Mouse (Mus musculus): ENCODE results near the gene Ube2h. TPM values are rescaled to one million over a fixed set of nuclear protein-coding genes. Genes with fewer than 3 reads are reported as not detected.

Gene Ube2h
- polyA plus RNA-seq, 1 experiment, result 33.5 TPM

GRCm38 (mm10) chr6:30346737-30347136 is 42.4 kb upstream of the Ube2h start:
- Histone ChIP-seq H3K27me3 (ENCODE audit: control insufficient read depth, insufficient read depth, insufficient read length) (no peaks in the 10 kb centered on the region), H3K4me2 (ENCODE audit: low read depth) (no peak overlapping the region), H3K4me3 (no peak overlapping the region), H3K36me3 (ENCODE audit: control insufficient read depth, insufficient read depth) (no peaks in the 10 kb centered on the region), H3ac (ENCODE audit: control insufficient read depth, insufficient read length) (no peak overlapping the region), H3K79me2 (ENCODE audit: control insufficient read depth, insufficient read depth) (no peaks in the 10 kb centered on the region)
- TF ChIP-seq TCF3 (IDR thresholded peaks at IDR 0.05; ENCODE audit: insufficient read length, low read depth) (no peak), MYOG (IDR thresholded peaks at IDR 0.05; ENCODE audit: control insufficient read depth in 1 of 3, insufficient read depth in 1 of 3, insufficient read length in 2 of 3, low read depth in 2 of 3) (no peak)

- Histone ChIP-seq H3K4me2 (ENCODE audit: low read depth) (no peak overlapping the region), H3K79me2 (ENCODE audit: control insufficient read depth, insufficient read depth) (no peaks in the 10 kb centered on the region), H3K4me3 (no peak overlapping the region), H3ac (ENCODE audit: control insufficient read depth, insufficient read length) (no peak overlapping the region), H3K36me3 (ENCODE audit: control insufficient read depth, insufficient read depth) (no peaks in the 10 kb centered on the region), H3K27me3 (ENCODE audit: control insufficient read depth, insufficient read depth, insufficient read length) (no peaks in the 10 kb centered on the region)
- TF ChIP-seq MYOD1 (IDR thresholded peaks at IDR 0.05; ENCODE audit: control insufficient read depth in 1 of 3, insufficient read length in 2 of 3, low read depth in 2 of 3) (no peak), E2F4 (IDR thresholded peaks at IDR 0.05; ENCODE audit: insufficient read depth) (no peak), USF1 (IDR thresholded peaks at IDR 0.05; ENCODE audit: low read depth) (no peak), SRF (IDR thresholded peaks at IDR 0.05; ENCODE audit: control insufficient read depth, insufficient read length, low read depth) (no peak), MYOG (IDR thresholded peaks at IDR 0.05; ENCODE audit: control insufficient read depth in 1 of 3, insufficient read depth in 1 of 3, insufficient read length in 2 of 3, low read depth in 2 of 3) (no peak), MAX (IDR thresholded peaks at IDR 0.05; ENCODE audit: low read depth) (no peak), POLR2A (IDR thresholded peaks at IDR 0.05; ENCODE audit: insufficient read length, low read depth) (no peak), TCF12 (IDR thresholded peaks at IDR 0.05; ENCODE audit: insufficient read depth, poor library complexity, severe bottlenecking) (no peak), CEBPB (IDR thresholded peaks at IDR 0.05; ENCODE audit: insufficient read depth, poor library complexity, severe bottlenecking) (no peak), REST (IDR thresholded peaks at IDR 0.05; ENCODE audit: insufficient read depth, insufficient read length) (no peak), TCF3 (IDR thresholded peaks at IDR 0.05; ENCODE audit: insufficient read length, low read depth) (no peak), POLR2AphosphoS2 (IDR thresholded peaks at IDR 0.05; ENCODE audit: insufficient read length, low read depth) (no peak)
Measured at GRCm38 (mm10) chr6:30344032-30344431, 39.7 kb upstream of the Ube2h start.

GRCm38 (mm10) chr6:30340231-30340873 is 36.0 kb upstream of the Ube2h start:
- Histone ChIP-seq H3K36me3 (ENCODE audit: control insufficient read depth, insufficient read depth) (no peaks in the 10 kb centered on the region), H3K4me3 (no peak overlapping the region), H3K79me2 (ENCODE audit: control insufficient read depth, insufficient read depth) (no peaks in the 10 kb centered on the region), H3K27me3 (ENCODE audit: control insufficient read depth, insufficient read depth, insufficient read length) (no peaks in the 10 kb centered on the region), H3ac (ENCODE audit: control insufficient read depth, insufficient read length) (no peak overlapping the region), H3K4me2 (ENCODE audit: low read depth) (peak overlapping the region; percentile 56)
- TF ChIP-seq USF1 (IDR thresholded peaks at IDR 0.05; ENCODE audit: low read depth), result no peak
- no peak for TF ChIP-seq E2F4 (IDR thresholded peaks at IDR 0.05; ENCODE audit: insufficient read depth)
- TF ChIP-seq MYOD1 (IDR thresholded peaks at IDR 0.05; ENCODE audit: control insufficient read depth in 1 of 3, insufficient read length in 2 of 3, low read depth in 2 of 3), result peak in 2 of 3 experiments; percentile 2 to 67
- TF ChIP-seq CEBPB (IDR thresholded peaks at IDR 0.05; ENCODE audit: insufficient read depth, poor library complexity, severe bottlenecking), result no peak
- TF ChIP-seq POLR2AphosphoS2 (IDR thresholded peaks at IDR 0.05; ENCODE audit: insufficient read length, low read depth), result no peak
- no peak for TF ChIP-seq POLR2A (IDR thresholded peaks at IDR 0.05; ENCODE audit: insufficient read length, low read depth)
- no peak for TF ChIP-seq SRF (IDR thresholded peaks at IDR 0.05; ENCODE audit: control insufficient read depth, insufficient read length, low read depth)
- no peak for TF ChIP-seq REST (IDR thresholded peaks at IDR 0.05; ENCODE audit: insufficient read depth, insufficient read length)
- no peak for TF ChIP-seq TCF3 (IDR thresholded peaks at IDR 0.05; ENCODE audit: insufficient read length, low read depth)
- TF ChIP-seq TCF12 (IDR thresholded peaks at IDR 0.05; ENCODE audit: insufficient read depth, poor library complexity, severe bottlenecking), result no peak
- no peak for TF ChIP-seq MAX (IDR thresholded peaks at IDR 0.05; ENCODE audit: low read depth)
- peak in 2 of 3 experiments; percentile 67 to 88 for TF ChIP-seq MYOG (IDR thresholded peaks at IDR 0.05; ENCODE audit: control insufficient read depth in 1 of 3, insufficient read depth in 1 of 3, insufficient read length in 2 of 3, low read depth in 2 of 3)

- H3K27me3 ChIP-seq (ENCODE audit: control insufficient read depth, insufficient read depth, insufficient read length), result no peaks in the 10 kb centered on the region
- H3K79me2 ChIP-seq (ENCODE audit: control insufficient read depth, insufficient read depth), result no peaks in the 10 kb centered on the region
- no peak overlapping the region for H3K4me2 ChIP-seq (ENCODE audit: low read depth)
- no peak overlapping the region for H3K4me3 ChIP-seq
- H3ac ChIP-seq (ENCODE audit: control insufficient read depth, insufficient read length), result no peak overlapping the region
- no peaks in the 10 kb centered on the region for H3K36me3 ChIP-seq (ENCODE audit: control insufficient read depth, insufficient read depth)
- TF ChIP-seq MYOG (IDR thresholded peaks at IDR 0.05; ENCODE audit: control insufficient read depth in 1 of 3, insufficient read depth in 1 of 3, insufficient read length in 2 of 3, low read depth in 2 of 3) (no peak), USF1 (IDR thresholded peaks at IDR 0.05; ENCODE audit: low read depth) (no peak), REST (IDR thresholded peaks at IDR 0.05; ENCODE audit: insufficient read depth, insufficient read length) (no peak), POLR2A (IDR thresholded peaks at IDR 0.05; ENCODE audit: insufficient read length, low read depth) (no peak), POLR2AphosphoS2 (IDR thresholded peaks at IDR 0.05; ENCODE audit: insufficient read length, low read depth) (no peak), MAX (IDR thresholded peaks at IDR 0.05; ENCODE audit: low read depth) (no peak), SRF (IDR thresholded peaks at IDR 0.05; ENCODE audit: control insufficient read depth, insufficient read length, low read depth) (no peak), TCF3 (IDR thresholded peaks at IDR 0.05; ENCODE audit: insufficient read length, low read depth) (no peak), MYOD1 (IDR thresholded peaks at IDR 0.05; ENCODE audit: control insufficient read depth in 1 of 3, insufficient read length in 2 of 3, low read depth in 2 of 3) (no peak), TCF12 (IDR thresholded peaks at IDR 0.05; ENCODE audit: insufficient read depth, poor library complexity, severe bottlenecking) (no peak), CEBPB (IDR thresholded peaks at IDR 0.05; ENCODE audit: insufficient read depth, poor library complexity, severe bottlenecking) (no peak)
Measured at GRCm38 (mm10) chr6:30336912-30337311, 32.6 kb upstream of the Ube2h start.

- no peak overlapping the region for H3ac ChIP-seq (ENCODE audit: control insufficient read depth, insufficient read length)
- no peak overlapping the region for H3K4me3 ChIP-seq
- no peaks in the 10 kb centered on the region for H3K27me3 ChIP-seq (ENCODE audit: control insufficient read depth, insufficient read depth, insufficient read length)
- H3K36me3 ChIP-seq (ENCODE audit: control insufficient read depth, insufficient read depth), result no peaks in the 10 kb centered on the region
- no peak overlapping the region for H3K4me2 ChIP-seq (ENCODE audit: low read depth)
- TF ChIP-seq REST (IDR thresholded peaks at IDR 0.05; ENCODE audit: insufficient read depth, insufficient read length) (no peak), SRF (IDR thresholded peaks at IDR 0.05; ENCODE audit: control insufficient read depth, insufficient read length, low read depth) (no peak), TCF12 (IDR thresholded peaks at IDR 0.05; ENCODE audit: insufficient read depth, poor library complexity, severe bottlenecking) (no peak), MYOG (IDR thresholded peaks at IDR 0.05; ENCODE audit: control insufficient read depth in 1 of 3, insufficient read depth in 1 of 3, insufficient read length in 2 of 3, low read depth in 2 of 3) (no peak), TCF3 (IDR thresholded peaks at IDR 0.05; ENCODE audit: insufficient read length, low read depth) (no peak), POLR2AphosphoS2 (IDR thresholded peaks at IDR 0.05; ENCODE audit: insufficient read length, low read depth) (no peak), POLR2A (IDR thresholded peaks at IDR 0.05; ENCODE audit: insufficient read length, low read depth) (no peak), USF1 (IDR thresholded peaks at IDR 0.05; ENCODE audit: low read depth) (no peak), MAX (IDR thresholded peaks at IDR 0.05; ENCODE audit: low read depth) (no peak), MYOD1 (IDR thresholded peaks at IDR 0.05; ENCODE audit: control insufficient read depth in 1 of 3, insufficient read length in 2 of 3, low read depth in 2 of 3) (no peak), CEBPB (IDR thresholded peaks at IDR 0.05; ENCODE audit: insufficient read depth, poor library complexity, severe bottlenecking) (no peak), E2F4 (IDR thresholded peaks at IDR 0.05; ENCODE audit: insufficient read depth) (no peak)
- H3K79me2 ChIP-seq (ENCODE audit: control insufficient read depth, insufficient read depth), result no peaks in the 10 kb centered on the region
Measured at GRCm38 (mm10) chr6:30332262-30332661, 27.9 kb upstream of the Ube2h start.
